Mouse (Mus musculus) brain, embryonic 14.5 days (tissue): Measurements from ENCODE around the gene Sh3rf1.

Experiments
- CTCF ChIP-seq: fragments of 200-500 bp; IDR thresholded peaks from 2 replicates; pipeline ENCODE4 v1.5.1; 2012; ENCODE audit warnings: inconsistent platforms, mild to moderate bottlenecking, moderate library complexity, borderline replicate concordance; ENCODE audit not compliant: insufficient read depth, insufficient read length; ENCODE audit errors: extremely low read depth
- POLR2A ChIP-seq: fragments of 200-500 bp; IDR thresholded peaks from 2 replicates; pipeline ENCODE4 v1.6.1; 2012; ENCODE audit warnings: mild to moderate bottlenecking, inconsistent platforms, borderline replicate concordance; ENCODE audit not compliant: poor library complexity, insufficient read depth, insufficient read length, severe bottlenecking; ENCODE audit errors: extremely low read depth

DNA sequence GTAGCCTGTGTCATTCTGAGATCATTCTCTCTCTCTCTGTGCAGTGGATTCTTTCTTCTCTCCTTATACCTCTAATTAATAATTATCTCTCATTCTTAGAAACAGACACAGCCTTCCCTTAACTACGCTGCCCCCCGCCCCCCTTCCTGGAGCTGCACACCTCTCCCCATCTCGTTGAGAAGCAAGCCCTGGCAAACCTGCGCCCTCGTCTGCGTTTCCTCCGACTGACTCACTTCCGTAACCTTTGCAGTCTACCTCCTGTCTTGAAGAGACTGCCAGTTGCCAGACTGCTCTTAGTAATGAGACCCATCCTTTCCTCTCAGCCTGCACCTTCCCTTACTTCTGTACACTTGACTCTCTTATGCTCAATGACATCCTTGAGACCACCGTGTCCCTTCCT is 46.9 kb downstream of the Sh3rf1 start:
- TF ChIP-seq CTCF (no peak), POLR2A (no peak)
